In genomic region chr2:72389942-72390341, GRCm38 (mm10) we compare ENCODE assay signal across 8 mouse cellular contexts.
DNase-seq lines count a peak whose midpoint lies in the region; ATAC-seq and TF ChIP-seq lines count a peak whose summit lies in the region.

No protein-coding gene starts in this region.

- H3K27ac ChIP-seq in heart, adult 2 months = peak overlapping the region; percentile 82
- no peak overlapping the region for H3K27ac ChIP-seq in liver, embryonic 14.5 days

- DNase-seq in CD8-positive naive resting alpha-beta T cell, adult 2 months (ENCODE audit: low read depth in 2 of 2, low spot score in 2 of 2) = peak; percentile 55 to 67
- peak; percentile 91 for DNase-seq in adrenal gland, postnatal 10 days
- peak; percentile 63 for DNase-seq in embryo, embryonic 11.5 days (ENCODE audit: low read depth, low spot score)
- DNase-seq in heart, adult 2 months = peak; percentile 88
- peak; percentile 88 for DNase-seq in kidney, postnatal 14 days
- peak; percentile 50 to 59 (median 56) for DNase-seq in liver, embryonic 14.5 days (ENCODE audit: low read depth in 3 of 3, low spot score in 3 of 3)
- peak; percentile 22 for DNase-seq in retina, adult 2 months (ENCODE audit: low read depth, low spot score)
- peak; percentile 88 for DNase-seq in thymus, postnatal 25 days

- ATAC-seq in liver, embryonic 14.5 days (ENCODE audit: insufficient read depth) = no peak

- peaks cover 5% of the 10 kb centered on the region; the same call in 1 of the 2 replicates for H3K36me3 ChIP-seq in heart, adult 2 months (ENCODE audit: control insufficient read depth, insufficient read depth, low read length)
- no peaks in the 10 kb centered on the region for H3K36me3 ChIP-seq in liver, embryonic 14.5 days (replicated peaks; ENCODE audit: control insufficient read depth, insufficient read depth, low read depth)

- H3K4me3 ChIP-seq in heart, adult 2 months = no peak overlapping the region
- H3K4me3 ChIP-seq in liver, embryonic 14.5 days (ENCODE audit: insufficient read depth in 1 of 2, low read depth in 2 of 2, low read length in 2 of 2) = no peak overlapping the region

- TF ChIP-seq CTCF in heart, adult 2 months (IDR thresholded peaks at IDR 0.05) = no peak; the same call in none of the 2 replicates
- TF ChIP-seq CTCF in liver, embryonic 14.5 days (IDR thresholded peaks at IDR 0.05; ENCODE audit: low read depth) = peak; percentile 99

- H3K4me2 ChIP-seq in liver, embryonic 14.5 days (ENCODE audit: low read depth) = no peak overlapping the region

- 3% methylated on average over 9 of the region's 9 CpGs for WGBS in heart, adult 2 months
- WGBS in liver, embryonic 14.5 days (ENCODE audit: insufficient replicate concordance) = 24% methylated on average over 9 of the region's 9 CpGs

- intact Hi-C loops in heart, adult 2 months (cut with DNase I) = loop anchor here (1.0 to 2.0 kb wide), 4 partner anchors 92 to 351 kb away; partner anchors contain the start of gene Map3k20

- no peaks in the 10 kb centered on the region for H3K9me3 ChIP-seq in liver, embryonic 14.5 days (ENCODE audit: control insufficient read depth, low read length)

- no peak overlapping the region for H3K9ac ChIP-seq in heart, adult 2 months (ENCODE audit: low read depth, low read length)
- no peak overlapping the region for H3K9ac ChIP-seq in liver, embryonic 14.5 days (replicated peaks)

- H3K4me1 ChIP-seq in heart, adult 2 months (ENCODE audit: control insufficient read depth, insufficient read depth, low read length) = peaks cover 2% of the 10 kb centered on the region
- H3K4me1 ChIP-seq in liver, embryonic 14.5 days (replicated peaks; ENCODE audit: control insufficient read depth in 2 of 2, insufficient read depth in 2 of 2, low read length in 1 of 2) = no peaks in the 10 kb centered on the region

- H3K27me3 ChIP-seq in heart, adult 2 months (ENCODE audit: control insufficient read depth, insufficient read depth, low read length) = no peaks in the 10 kb centered on the region
- H3K27me3 ChIP-seq in liver, embryonic 14.5 days (ENCODE audit: control insufficient read depth, insufficient read depth, low read length) = no peaks in the 10 kb centered on the region

- TF ChIP-seq POLR2A in heart, adult 2 months (IDR thresholded peaks at IDR 0.05; ENCODE audit: insufficient read depth, low read depth, low read length) = peak; percentile 39; the same call in 1 of the 2 replicates

- peak; percentile 100 for TF ChIP-seq EP300 in heart, adult 2 months (IDR thresholded peaks at IDR 0.05; ENCODE audit: insufficient read depth, low read depth, low read length)
- no peak for TF ChIP-seq EP300 in liver, embryonic 14.5 days (IDR thresholded peaks at IDR 0.05; ENCODE audit: low read depth)

- H3K79me2 ChIP-seq in heart, adult 2 months (replicated peaks; ENCODE audit: control insufficient read depth, insufficient read depth, low read length) = no peaks in the 10 kb centered on the region

Comparison
In these comparisons a context has a peak if more than half of its experiments do, and no peak if none do; other contexts are left out.
1. DNase-seq: peak in every context shown above with its lines; median percentile 91 in adrenal gland, postnatal 10 days; 88 in heart, adult 2 months; 88 in kidney, postnatal 14 days; 88 in thymus, postnatal 25 days; 63 in embryo, embryonic 11.5 days; 61 in CD8-positive naive resting alpha-beta T cell, adult 2 months; 56 in liver, embryonic 14.5 days; 22 in retina, adult 2 months.